Mouse (Mus musculus): ENCODE data around the gene 4930442H23Rik. TPM values are rescaled to one million over a fixed set of nuclear protein-coding genes. Genes with fewer than 3 reads are reported as not detected.

4930442H23Rik gene
- polyA plus RNA-seq, 1 experiment = 0.07 TPM

- Histone ChIP-seq H3K36me3 (ENCODE audit: control insufficient read depth, insufficient read depth) (peaks cover 44% of the 10 kb centered on the region), H3K79me2 (ENCODE audit: control insufficient read depth, insufficient read depth) (peaks cover 99% of the 10 kb centered on the region), H3K27me3 (ENCODE audit: control insufficient read depth, insufficient read depth, insufficient read length) (no peaks in the 10 kb centered on the region), H3ac (ENCODE audit: control insufficient read depth, insufficient read length, low read depth) (peak overlapping the region; percentile 53), H3K4me3 (ENCODE audit: insufficient read depth, poor library complexity, severe bottlenecking) (peak overlapping the region; percentile 12), H3K79me3 (ENCODE audit: low read depth) (peaks cover 84% of the 10 kb centered on the region)
- TF ChIP-seq CEBPB (IDR thresholded peaks at IDR 0.05; ENCODE audit: low read depth) (no peak), MAX (IDR thresholded peaks at IDR 0.05) (peak; percentile 6)
These were observed 41.1 kb downstream of the 4930442H23Rik start for GRCm38 (mm10) chr10:81142551-81142981.

- peaks cover 74% of the 10 kb centered on the region for H3K79me3 ChIP-seq (ENCODE audit: low read depth)
- TF ChIP-seq MYOG (IDR thresholded peaks at IDR 0.05; ENCODE audit: control insufficient read depth, extremely low read depth, insufficient read length) (no peak), CEBPB (IDR thresholded peaks at IDR 0.05; ENCODE audit: low read depth) (no peak), CTCF (IDR thresholded peaks at IDR 0.05; ENCODE audit: control insufficient read depth, insufficient read depth, insufficient read length) (no peak), MAX (IDR thresholded peaks at IDR 0.05) (no peak), FOSL1 (IDR thresholded peaks at IDR 0.05; ENCODE audit: insufficient read depth, low read length, poor library complexity, severe bottlenecking) (no peak), MYOD1 (IDR thresholded peaks at IDR 0.05; ENCODE audit: control insufficient read depth, insufficient read length, low read depth) (no peak), USF1 (IDR thresholded peaks at IDR 0.05; ENCODE audit: low read depth) (no peak)
- H3K79me2 ChIP-seq (ENCODE audit: control insufficient read depth, insufficient read depth) = peaks cover 90% of the 10 kb centered on the region
- no peaks in the 10 kb centered on the region for H3K27me3 ChIP-seq (ENCODE audit: control insufficient read depth, insufficient read depth, insufficient read length)
- H3K36me3 ChIP-seq (ENCODE audit: control insufficient read depth, insufficient read depth) = peaks cover 34% of the 10 kb centered on the region
- H3K4me3 ChIP-seq (ENCODE audit: insufficient read depth, poor library complexity, severe bottlenecking) = no peak overlapping the region
- peak overlapping the region; percentile 26 for H3ac ChIP-seq (ENCODE audit: control insufficient read depth, insufficient read length, low read depth)
These were observed 42.0 kb downstream of the 4930442H23Rik start for GRCm38 (mm10) chr10:81141455-81142210.

- Histone ChIP-seq H3K4me3 (ENCODE audit: insufficient read depth, poor library complexity, severe bottlenecking) (peak overlapping the region; percentile 18), H3K27me3 (ENCODE audit: control insufficient read depth, insufficient read depth, insufficient read length) (no peaks in the 10 kb centered on the region), H3K36me3 (ENCODE audit: control insufficient read depth, insufficient read depth) (peaks cover 29% of the 10 kb centered on the region), H3K79me2 (ENCODE audit: control insufficient read depth, insufficient read depth) (peaks cover 82% of the 10 kb centered on the region), H3ac (ENCODE audit: control insufficient read depth, insufficient read length, low read depth) (peak overlapping the region; percentile 37), H3K79me3 (ENCODE audit: low read depth) (peaks cover 68% of the 10 kb centered on the region)
- TF ChIP-seq MYOG (IDR thresholded peaks at IDR 0.05; ENCODE audit: control insufficient read depth, extremely low read depth, insufficient read length) (no peak), MAX (IDR thresholded peaks at IDR 0.05) (no peak), FOSL1 (IDR thresholded peaks at IDR 0.05; ENCODE audit: insufficient read depth, low read length, poor library complexity, severe bottlenecking) (no peak), CTCF (IDR thresholded peaks at IDR 0.05; ENCODE audit: control insufficient read depth, insufficient read depth, insufficient read length) (no peak), CEBPB (IDR thresholded peaks at IDR 0.05; ENCODE audit: low read depth) (no peak), MYOD1 (IDR thresholded peaks at IDR 0.05; ENCODE audit: control insufficient read depth, insufficient read length, low read depth) (no peak), USF1 (IDR thresholded peaks at IDR 0.05; ENCODE audit: low read depth) (no peak)
These were observed 42.8 kb downstream of the 4930442H23Rik start for GRCm38 (mm10) chr10:81140717-81141454.

- Histone ChIP-seq H3K79me2 (ENCODE audit: control insufficient read depth, insufficient read depth) (peaks cover 73% of the 10 kb centered on the region), H3K27me3 (ENCODE audit: control insufficient read depth, insufficient read depth, insufficient read length) (no peaks in the 10 kb centered on the region), H3K79me3 (ENCODE audit: low read depth) (peaks cover 60% of the 10 kb centered on the region), H3K4me3 (ENCODE audit: insufficient read depth, poor library complexity, severe bottlenecking) (peak overlapping the region; percentile 11), H3K36me3 (ENCODE audit: control insufficient read depth, insufficient read depth) (peaks cover 20% of the 10 kb centered on the region), H3ac (ENCODE audit: control insufficient read depth, insufficient read length, low read depth) (peak overlapping the region; percentile 40)
- TF ChIP-seq CTCF (IDR thresholded peaks at IDR 0.05; ENCODE audit: control insufficient read depth, insufficient read depth, insufficient read length) = no peak
- TF ChIP-seq MAX (IDR thresholded peaks at IDR 0.05) = no peak
- TF ChIP-seq MYOD1 (IDR thresholded peaks at IDR 0.05; ENCODE audit: control insufficient read depth, insufficient read length, low read depth) = no peak
- no peak for TF ChIP-seq FOSL1 (IDR thresholded peaks at IDR 0.05; ENCODE audit: insufficient read depth, low read length, poor library complexity, severe bottlenecking)
- no peak for TF ChIP-seq CEBPB (IDR thresholded peaks at IDR 0.05; ENCODE audit: low read depth)
- no peak for TF ChIP-seq USF1 (IDR thresholded peaks at IDR 0.05; ENCODE audit: low read depth)
- no peak for TF ChIP-seq MYOG (IDR thresholded peaks at IDR 0.05; ENCODE audit: control insufficient read depth, extremely low read depth, insufficient read length)
These were observed 43.6 kb downstream of the 4930442H23Rik start for GRCm38 (mm10) chr10:81140005-81140404.

GRCm38 (mm10) chr10:81139529-81139846, 44.2 kb downstream of the 4930442H23Rik start:
- TF ChIP-seq CEBPB (IDR thresholded peaks at IDR 0.05; ENCODE audit: low read depth) = no peak
- no peak for TF ChIP-seq FOSL1 (IDR thresholded peaks at IDR 0.05; ENCODE audit: insufficient read depth, low read length, poor library complexity, severe bottlenecking)
- TF ChIP-seq CTCF (IDR thresholded peaks at IDR 0.05; ENCODE audit: control insufficient read depth, insufficient read depth, insufficient read length) = no peak
- no peak for TF ChIP-seq USF1 (IDR thresholded peaks at IDR 0.05; ENCODE audit: low read depth)
- no peak for TF ChIP-seq MYOD1 (IDR thresholded peaks at IDR 0.05; ENCODE audit: control insufficient read depth, insufficient read length, low read depth)
- no peak for TF ChIP-seq MAX (IDR thresholded peaks at IDR 0.05)
- no peak for TF ChIP-seq MYOG (IDR thresholded peaks at IDR 0.05; ENCODE audit: control insufficient read depth, extremely low read depth, insufficient read length)
- Histone ChIP-seq H3K27me3 (ENCODE audit: control insufficient read depth, insufficient read depth, insufficient read length) (no peaks in the 10 kb centered on the region), H3K79me3 (ENCODE audit: low read depth) (peaks cover 58% of the 10 kb centered on the region), H3K79me2 (ENCODE audit: control insufficient read depth, insufficient read depth) (peaks cover 68% of the 10 kb centered on the region), H3K4me3 (ENCODE audit: insufficient read depth, poor library complexity, severe bottlenecking) (peak overlapping the region; percentile 93), H3ac (ENCODE audit: control insufficient read depth, insufficient read length, low read depth) (peak overlapping the region; percentile 93), H3K36me3 (ENCODE audit: control insufficient read depth, insufficient read depth) (peaks cover 15% of the 10 kb centered on the region)
